Mouse (Mus musculus) CD8-positive naive resting alpha-beta T cell, adult 2 months (primary cell): ENCODE measurements around the gene Fzd9.
A peak's percentile ranks its signal among the peaks of the same experiment; 100 is the strongest.

ENCODE experiments used
- DNase-seq, 2 experiments: peaks; one replicate each; pipeline ENCODE4 v3.0.0; 2022; ENCODE audit warnings: low read depth in 2 of 2, low spot score in 2 of 2

The Fzd9 gene

DNA sequence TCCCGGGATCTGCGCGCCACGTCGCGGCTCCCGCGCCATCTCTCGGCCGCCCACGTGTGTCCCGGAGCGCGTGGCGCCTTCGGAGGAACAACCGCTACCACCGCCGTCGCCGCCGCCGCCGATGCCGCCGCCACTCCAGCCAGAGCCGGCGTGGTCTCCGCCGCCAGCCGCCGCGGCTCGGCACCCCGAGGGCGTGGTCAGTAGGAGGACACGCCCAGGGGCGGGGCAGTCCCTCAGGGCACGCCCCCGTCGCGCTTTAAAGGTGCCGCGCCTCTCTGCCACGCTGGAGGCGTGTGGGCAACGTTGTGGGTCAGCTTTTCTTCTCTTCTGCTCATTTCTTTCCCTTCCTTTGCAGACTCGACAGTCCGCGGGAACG lies at the start of gene Fzd9:
Gene Fzd9, minus strand, starts transcription at position 152 of the 376 bp plus-strand sequence.
- peak; percentile 40 to 54 for DNase-seq

DNA sequence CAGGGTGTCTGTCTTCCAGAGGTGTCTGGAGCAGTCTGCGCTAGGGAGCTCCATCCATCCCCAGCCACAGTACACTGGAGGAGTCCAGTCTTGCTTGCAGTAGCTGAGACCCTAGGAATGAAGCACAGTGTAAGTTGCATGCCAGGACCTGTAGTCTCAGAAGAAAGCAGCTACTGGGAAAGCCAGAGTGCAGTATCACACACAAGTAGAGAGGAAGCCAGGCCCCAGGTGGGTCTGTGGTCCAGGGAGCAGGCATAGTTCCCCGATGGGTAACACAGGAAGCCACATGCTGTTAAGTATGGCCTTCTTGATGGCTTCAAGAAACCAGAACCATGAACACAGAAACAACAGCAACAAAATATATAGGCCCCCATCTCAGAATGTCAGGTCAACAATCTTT lies 41.0 kb upstream of the Fzd9 start:
- no peak for DNase-seq

DNA sequence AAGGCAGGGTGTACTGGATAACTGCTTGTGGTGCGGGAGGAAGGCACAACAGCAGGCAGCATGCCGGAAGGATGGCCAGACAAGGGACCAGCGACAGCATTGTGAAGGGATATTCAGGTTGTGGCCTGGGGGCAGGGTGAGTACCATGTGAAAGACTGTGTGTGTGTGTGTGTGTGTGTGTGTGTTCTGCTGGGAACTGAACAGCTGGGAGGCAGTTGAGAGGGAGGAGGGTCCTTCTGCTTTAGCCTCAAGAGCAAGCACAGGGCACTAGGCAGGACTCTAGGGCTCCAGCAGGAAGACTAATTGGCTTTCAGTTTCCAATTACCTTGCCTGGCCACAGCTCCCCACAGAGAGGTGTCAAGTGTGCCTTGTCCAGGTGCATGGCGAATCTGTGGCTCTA lies 40.2 kb upstream of the Fzd9 start:
- DNase-seq: no peak

DNA sequence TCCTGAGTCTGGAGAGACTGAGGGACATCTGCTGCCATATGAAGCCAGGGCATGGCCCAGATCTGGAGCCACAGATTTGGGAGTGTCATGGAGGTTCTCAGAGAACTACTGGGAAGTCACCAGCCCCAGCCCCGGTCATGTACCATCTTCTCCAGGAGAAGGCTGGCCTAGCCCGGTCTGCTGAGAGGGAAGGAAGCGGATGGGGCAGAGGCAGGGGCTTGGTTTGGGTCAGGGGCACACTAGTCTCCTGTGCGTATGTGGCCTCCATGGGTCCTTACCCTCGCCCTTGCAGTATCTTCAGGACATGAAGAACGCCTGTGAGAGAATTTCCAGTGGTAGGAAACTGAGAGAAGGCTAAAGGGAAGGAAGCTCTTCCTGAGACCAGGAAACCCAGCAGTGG lies 39.7 kb upstream of the Fzd9 start:
- DNase-seq: no peak

DNA sequence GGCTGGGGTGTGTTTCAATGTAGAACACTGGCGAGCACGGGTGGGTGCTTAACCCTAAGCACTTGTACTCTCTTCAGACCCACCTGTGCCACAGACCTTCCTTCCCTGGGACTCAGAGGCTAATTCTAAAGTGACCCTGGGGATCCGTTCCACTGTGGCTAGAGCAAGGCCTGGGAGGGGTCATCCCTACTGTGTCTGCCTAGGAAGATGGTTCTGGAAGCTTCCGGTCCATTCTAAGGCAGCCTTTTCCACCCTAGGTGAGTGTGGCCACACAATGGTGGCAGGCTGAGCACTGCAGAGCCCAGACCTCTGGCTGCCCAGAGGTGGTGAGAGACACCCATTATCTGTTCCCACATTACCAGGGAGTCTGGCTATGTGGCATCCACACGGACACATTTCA lies 35.9 kb upstream of the Fzd9 start:
- DNase-seq: no peak

DNA sequence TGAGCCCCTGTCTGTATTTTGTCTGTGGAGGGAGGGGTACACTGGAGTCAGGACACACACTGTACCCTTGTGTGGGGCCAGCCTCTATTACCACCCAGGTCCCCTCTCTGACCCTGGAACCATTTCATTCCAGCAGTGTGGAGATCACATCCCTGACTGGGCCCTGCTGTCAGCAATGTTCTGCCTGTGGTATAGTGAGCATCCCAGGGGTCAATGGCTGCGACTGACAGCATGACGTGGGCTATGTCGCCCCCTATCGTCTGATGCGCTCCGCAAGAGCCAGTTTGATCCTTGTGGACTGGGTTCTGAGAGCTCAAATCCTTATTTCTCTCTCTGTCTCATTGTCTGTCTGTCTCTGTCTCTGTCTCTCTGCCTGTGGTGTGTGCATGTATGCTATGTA lies 35.2 kb upstream of the Fzd9 start:
- peak; percentile 10 to 15 for DNase-seq

DNA sequence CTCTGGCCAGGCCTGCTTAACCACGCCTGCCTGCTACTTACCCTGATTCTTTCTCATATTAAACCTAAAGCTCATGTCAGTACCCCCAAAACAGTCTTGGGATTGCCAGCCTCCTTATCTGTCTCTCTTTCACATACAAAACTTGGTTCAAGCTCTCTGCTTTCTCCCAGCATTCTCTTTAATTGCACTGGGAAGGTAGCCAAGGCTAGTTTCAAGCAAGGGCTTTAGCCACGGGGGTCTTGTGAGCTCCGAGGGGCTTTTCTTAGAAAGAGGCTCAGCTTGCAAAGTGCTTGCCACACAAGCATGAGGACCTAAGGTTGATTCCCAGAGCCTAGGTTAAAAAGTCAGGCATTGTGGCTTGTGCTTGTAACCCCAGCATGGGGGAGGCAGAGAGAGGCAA lies 34.2 kb upstream of the Fzd9 start:
- no peak for DNase-seq

DNA sequence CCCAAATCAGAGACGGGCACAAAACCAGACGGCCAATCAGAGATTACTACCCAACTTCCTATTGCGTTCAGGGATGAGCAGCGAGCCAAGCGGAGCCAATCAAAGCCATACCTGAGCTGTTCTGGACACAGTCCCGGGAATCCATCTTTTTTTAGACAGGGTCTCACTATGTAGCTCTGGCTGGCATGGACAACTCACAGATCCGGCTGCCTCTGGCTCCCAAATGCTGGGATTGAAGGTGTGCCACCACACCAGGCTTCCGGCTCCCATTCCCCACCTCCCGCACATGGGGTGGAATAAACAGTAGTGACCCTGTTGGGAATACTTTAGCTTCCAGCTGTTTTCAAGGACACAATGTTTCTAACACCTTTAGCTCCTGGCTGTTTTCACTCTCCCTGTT lies 29.2 kb upstream of the Fzd9 start:
- DNase-seq: no peak

DNA sequence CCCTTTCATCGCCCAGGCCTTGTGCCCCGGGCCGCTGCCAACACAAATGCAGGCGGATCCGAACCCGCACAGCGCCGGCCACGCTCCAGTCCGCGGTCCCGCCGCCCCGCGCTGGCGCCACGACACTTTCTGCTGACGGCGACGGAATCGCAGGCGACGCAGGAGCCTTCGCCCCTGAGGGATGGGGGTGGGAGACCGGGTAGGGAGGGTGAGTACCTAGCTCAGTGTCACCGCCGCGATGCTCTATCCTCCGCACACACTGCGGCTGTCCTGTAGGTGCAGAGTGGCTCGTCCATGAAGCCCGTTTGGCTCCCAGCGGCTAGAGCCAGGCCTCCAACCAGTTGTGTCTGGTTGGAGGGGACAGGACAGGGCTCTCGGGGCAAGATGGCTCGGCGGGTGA lies 25.6 kb upstream of the Fzd9 start:
- DNase-seq: no peak

DNA sequence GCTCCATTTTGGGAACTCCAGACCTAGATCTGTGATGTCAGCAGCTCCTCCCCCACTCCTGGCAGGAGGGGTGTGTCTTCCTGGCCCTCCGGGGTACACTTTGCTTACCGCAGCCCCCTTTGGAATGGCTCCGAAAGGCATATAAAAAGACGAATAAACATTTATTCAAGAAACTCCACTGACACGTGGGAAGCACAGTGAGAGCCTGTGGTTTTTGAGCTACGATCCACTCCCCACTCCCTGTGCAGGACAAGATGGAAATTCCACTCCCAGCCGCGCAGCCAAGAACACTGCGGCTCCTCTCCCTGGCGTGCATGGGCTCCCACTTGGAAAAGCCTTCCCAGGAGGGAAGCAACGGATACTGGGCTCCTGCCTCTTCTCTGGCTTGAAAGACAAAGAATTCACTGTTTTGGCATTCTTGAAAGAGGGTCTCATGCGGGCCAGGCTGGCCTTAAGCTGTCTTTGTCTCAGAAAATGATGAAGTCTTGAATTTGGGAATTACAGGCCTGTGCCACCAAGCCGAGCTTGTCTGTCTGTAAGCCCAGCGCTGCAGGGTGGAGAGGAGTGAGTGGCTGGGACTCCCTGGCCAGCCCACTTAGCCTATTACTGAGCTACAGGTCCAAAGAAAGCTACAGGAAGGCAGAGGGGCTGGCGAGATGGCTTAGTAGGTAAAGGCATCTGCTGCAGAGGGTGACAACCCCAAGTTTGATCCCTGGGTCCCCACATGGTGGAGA lies 23.8 kb upstream of the Fzd9 start:
- no peak for DNase-seq

DNA sequence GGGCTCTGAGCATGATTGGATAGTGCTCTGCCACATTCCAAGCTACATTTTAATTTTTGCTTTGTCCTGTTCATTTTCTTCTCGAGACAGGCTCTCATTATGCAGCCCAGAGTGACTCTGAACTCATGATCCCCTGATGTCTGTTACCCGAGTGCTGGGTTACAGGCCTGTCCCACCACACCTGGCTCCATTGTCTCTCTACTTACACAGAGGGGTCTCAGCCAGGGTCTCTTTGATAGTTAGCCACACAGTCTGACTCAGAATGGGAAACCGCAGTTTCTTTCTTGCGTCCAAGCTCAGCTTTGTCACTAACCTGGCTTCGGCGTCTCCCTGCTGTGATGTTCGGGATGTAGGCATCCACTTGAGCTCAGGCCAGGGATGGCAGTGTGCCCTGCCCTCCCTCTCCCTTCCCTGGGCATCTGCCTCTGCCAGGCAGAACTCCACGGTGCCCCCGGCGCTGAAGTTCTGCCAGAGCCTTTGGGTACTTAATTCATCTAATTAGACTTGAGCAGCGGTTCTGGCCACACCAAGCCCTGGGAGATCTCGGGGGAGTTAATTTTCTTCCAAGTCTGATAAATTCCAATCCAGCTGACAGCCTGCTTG lies 20.6 kb upstream of the Fzd9 start:
- no peak for DNase-seq

DNA sequence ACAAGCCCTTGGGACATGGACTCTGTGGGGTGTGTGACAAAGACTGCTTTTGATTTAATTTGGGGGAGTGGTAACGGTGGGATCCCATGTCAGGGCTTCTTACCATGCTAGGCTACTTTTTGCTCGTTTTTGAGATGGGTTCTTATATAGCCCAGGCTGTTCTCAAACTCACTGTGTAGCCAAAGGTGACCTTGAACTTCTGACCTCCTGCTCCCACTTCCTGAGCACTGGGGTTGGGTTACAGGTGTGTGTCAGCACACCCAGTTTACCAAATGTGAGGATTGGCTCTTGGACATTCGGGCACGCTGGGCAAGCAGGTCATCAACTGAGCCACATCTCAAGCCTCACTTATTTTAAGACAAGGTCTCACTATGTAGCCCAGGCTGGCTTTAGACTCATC lies 19.3 kb upstream of the Fzd9 start:
- DNase-seq: no peak

DNA sequence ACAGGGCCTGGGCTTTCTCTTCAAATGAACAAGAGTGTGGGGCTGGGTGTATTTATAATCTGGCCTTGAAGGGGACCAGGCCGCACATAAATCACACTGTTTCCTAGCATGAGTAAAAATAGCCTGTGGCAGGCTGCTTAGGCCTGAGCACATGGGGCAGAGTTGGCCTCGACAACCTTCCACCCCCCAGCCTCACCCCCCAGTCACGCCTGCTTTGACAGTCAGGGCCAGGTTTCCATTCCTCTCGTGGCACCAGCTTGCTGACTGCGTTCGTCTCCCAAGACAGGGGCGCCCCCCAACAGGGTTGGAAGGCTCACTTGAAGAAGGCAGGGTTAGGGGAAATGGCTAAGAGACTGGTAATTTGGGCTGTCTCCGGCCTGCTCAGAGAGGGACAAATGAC lies 18.4 kb upstream of the Fzd9 start:
- no peak for DNase-seq

DNA sequence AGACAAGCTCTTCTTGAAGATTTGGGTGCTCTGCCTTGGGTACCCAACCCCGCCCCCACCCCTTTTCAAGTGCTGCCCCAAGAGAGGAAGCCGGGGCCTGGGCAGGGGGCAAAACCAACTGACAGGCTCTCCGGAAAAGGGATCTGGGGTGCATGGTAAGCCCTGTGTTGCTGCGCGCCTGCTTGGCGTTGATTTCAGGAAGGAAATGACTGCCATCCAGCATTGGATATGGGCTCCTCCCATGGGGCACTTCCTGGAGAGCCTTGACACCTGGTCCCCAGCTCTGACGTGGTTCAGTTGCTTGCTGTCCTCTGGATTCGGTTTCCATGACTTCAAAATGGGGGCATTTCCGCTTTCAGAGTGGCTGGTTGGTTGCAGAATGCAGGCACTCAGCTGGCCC lies 13.5 kb upstream of the Fzd9 start:
- DNase-seq: no peak

DNA sequence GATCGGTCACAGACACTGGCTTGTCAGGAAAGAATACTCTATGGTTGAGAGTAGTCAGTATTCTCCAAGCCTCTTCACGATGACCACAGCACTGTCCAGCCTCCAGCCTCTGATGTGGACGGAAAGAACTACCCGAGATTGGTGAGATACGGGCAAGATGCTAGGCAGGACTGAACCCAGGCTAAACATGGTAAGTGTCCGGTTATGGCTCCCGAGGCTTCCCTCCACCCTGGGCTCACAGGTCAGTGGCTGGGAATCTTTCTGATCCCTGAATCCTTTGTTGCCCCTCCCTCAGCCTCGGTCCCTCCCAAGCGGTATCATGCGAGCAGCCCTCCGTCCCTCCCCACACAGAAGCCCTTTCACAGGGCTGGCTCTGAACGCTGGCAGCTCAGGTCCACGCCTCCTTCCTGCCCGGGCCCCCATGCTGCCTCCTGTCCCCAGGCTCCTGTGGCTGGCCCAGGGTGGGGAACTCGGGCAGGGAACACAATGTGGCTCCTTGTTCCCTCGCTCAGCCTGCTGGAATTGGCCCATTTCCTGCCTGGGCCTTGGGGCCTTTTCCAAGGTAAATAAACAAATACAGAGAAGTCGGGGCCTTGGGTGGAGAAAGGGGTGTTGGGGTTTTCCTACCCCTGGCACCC lies 13.0 kb upstream of the Fzd9 start:
- no peak for DNase-seq

DNA sequence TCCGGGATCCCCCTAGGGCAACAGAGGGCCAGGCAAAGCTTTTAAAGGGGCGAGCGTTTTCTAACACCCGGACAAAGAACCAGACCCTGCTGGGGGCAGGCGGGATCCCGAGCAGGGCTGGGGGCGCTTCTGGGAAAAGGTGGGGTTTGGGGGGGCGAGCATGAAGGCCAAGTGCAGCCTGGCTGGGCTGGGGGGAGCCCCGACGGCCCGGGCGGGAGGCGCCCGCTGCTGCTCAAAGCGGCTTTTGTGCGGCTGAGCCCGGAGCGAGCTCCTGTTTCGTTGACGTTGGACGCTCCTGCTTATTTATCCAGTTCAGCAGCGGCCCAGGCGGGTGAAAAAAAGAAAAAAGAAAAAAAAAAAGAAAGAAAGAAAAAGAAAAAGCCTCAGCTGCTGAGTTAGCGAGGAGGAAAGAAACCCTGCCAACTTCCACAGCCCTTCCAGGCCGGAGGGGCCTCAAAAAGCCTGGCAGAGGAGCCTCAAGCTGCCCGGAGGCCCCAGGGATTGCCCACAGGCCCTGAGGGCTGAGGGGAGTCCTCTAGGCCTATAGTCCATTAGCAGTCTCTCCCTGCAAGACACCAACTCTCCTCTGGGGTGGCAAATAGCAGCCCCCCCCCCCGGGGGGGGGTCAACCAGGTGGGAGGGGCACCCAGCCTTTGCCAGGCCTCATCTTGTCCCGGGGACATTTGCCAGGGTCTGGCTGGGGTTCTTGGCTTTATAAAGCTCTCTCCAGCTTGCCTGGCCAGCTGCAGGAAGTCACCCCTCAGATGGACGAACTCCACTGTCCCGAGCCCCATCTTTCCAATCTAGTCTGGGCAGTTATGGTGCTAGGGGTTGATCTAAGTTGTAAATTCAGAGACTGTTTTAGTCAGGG lies 7.5 kb upstream of the Fzd9 start:
- no peak for DNase-seq

DNA sequence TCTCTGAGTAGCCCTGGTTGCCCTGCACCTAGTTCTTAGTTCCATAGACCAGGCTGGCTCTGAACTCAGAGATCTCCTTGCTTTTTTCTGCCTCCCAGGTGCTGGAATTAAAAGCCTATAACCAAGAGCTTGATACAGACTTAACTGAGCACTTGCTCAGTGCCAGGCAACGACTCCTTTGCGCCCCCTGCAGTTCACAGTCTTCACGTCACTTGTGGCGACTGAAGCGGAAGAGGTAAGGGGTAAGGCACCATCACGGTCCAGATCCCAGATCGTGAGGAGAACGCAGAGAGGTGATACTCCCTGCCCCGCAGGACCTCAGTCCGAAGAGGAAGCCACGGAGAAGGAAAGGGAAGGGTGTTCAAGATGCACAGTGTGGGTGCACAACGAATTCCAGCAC lies 6.5 kb upstream of the Fzd9 start:
- no peak for DNase-seq

DNA sequence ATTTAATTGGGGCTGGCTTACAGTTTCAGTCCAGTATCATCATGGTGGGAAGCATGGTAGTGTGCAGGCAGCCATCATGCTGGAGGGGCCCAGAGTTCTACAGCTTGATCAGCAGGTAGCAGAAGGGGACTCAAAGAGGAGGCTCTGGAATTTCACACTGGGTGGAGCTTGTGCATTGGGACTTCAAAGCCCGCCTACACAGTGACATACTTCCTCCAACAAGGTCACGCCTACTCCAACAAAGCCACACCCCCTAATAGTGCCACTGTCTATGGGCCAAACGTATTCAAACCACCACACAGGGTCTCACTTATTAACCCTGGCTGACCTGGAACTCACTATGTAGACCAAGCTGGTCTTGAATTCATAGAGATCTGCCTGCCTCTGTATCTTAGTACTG lies 5.1 kb upstream of the Fzd9 start:
- DNase-seq: no peak

DNA sequence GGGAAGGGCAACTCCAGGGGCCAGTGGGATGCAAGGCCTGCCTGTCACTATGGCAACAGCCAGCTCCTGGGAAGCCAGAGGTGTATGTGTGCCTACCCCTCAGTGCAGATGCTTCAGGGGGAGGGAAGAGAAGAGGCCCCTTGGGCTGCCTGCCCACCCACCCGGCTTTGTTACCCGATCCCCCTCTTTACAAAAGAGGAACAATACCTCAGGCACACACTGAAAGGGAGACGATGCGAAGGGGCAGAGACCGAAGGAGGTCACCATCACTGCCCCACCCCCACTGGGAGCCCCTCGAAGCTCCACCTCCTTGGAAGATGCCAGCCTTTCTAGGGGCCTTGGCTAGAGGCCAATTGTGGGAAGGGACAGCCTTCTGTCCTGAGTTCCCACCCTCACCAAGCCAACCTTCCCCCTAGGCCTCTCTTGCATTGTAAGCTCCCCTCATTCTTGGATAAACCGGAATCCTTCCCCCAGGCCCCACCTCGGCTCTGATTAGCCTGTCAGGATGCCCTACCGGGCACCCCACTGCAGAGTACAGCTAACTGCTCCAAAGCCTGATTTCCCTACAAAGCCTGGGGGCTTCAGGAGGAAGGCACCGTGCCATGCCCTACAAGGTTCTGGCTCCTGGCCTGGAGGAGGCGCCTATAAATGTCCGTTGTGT lies 2.8 kb upstream of the Fzd9 start:
- DNase-seq: no peak

DNA sequence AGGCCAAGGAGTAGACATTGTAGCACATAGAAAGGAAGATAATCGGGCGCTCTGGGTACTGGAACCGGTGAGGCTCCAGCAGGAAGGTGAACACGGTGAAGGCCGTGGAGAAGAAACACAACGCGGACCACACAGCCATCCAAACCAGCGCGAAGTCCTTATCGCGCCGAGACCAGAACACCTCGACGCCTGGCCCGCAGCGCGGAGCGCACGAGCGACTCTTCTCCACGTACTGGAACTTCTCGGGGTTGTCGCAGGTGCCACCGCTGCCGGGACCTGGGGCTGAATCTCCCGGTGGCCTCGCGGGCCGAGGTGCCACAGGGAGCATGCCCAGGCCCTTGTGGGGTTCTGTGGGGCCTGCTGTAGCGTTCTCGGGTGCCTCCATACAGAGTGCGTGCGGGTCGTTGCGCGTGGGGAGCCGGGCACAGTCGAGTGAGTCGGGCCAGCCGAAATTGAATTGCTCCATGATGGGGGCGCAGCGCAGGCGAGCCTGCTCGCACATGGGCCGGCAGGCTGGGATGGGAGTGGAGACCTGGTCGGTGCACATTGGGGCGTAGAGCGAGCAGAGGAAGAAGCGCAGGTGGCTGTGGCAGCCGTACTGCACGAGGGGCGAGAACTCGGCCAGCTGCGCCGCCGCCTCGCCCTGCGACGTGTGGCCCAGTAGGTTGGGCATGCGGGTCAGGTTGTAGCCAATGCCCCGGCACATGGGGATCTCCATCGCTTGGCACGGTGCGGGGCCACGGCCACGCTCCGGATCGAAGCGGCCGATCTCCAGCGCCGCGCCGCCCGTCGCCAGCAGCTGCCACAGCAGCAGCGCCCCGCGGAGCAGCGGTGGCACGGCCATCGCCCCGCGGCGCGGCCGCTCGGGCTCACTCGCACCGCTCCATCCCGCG lies 598 bp downstream of the Fzd9 start:
- no peak for DNase-seq
